Mouse (Mus musculus) v-Abl transformed pro-B cells (cell line): ENCODE results near the gene Vmn2r92.
"Not testable (repeated sequence)": the region's sequence is repeated elsewhere in the genome, so short reads cannot be mapped to it uniquely, and the experiment has no call there.

Experiments
- in situ Hi-C, 2 experiments: fragments of 400-800 bp; cut with MboI; formaldehyde crosslinking; loops; one replicate each; pipeline ENCODE4 v1.15.1; 2025; ENCODE audit not compliant: unreplicated experiment in 2 of 2

Gene Vmn2r92

DNA sequence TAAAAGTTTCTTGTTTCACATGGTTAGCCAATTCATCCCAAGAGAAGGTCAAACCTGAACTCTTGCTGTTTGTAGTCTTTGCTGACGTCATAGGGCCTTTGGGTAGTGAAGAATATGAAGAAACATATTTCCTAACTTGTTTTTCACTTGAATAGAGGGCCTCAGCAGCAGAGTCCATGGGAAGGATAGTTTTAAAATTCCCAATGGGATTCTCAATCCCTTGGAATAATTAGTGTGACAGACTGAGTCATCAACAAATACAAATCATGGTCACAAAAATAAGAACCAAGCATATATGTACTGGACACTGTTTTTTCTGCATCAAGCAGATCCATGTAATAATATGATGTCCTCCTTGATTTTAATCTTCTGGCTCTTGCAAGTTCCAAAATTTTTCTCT lies at the start of gene Vmn2r92:
Vmn2r92 (plus strand) TSS at position 301 of the 400 bp plus-strand sequence.
- in situ Hi-C loops = not testable (repeated sequence)

DNA sequence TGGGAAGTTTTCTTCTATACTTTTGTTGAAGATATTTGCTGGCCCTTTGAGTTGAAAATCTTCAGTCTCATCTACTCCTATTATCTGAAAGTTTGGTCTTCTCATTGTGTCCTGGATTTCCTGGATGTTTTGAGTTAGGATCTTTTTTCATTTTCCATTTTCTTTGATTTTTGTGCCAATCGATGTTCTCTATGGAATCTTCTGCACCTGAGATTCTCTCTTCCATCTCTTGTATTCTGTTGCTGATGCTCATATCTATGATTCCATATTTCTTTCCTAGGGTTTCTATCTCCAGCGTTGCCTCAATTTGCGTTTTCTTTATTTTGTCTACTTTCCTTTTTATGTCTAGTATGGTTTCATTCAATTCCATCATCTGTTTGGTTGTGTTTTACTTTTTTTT lies 49.4 kb upstream of the Vmn2r92 start:
- in situ Hi-C loops = not testable (repeated sequence)

DNA sequence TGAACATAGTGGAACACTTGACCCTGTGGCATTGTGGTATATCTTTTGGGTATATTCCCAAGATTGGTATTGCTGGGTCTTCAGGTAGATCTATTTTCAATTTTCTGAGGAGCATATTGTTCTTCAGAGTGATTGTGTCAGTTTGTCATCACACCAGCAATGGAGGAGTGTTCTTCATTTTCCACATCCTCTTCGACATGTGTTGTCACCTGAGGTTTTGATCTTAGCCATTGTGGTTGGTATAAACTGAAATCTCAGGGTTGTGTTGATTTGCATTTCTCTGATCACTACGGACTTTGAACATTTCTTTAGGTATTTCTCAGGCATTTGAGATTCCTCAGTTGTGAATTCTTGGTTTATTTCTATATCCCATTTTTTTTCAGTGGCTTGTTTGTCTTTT lies 9.5 kb downstream of the Vmn2r92 start:
- in situ Hi-C loops = not testable (repeated sequence)

DNA sequence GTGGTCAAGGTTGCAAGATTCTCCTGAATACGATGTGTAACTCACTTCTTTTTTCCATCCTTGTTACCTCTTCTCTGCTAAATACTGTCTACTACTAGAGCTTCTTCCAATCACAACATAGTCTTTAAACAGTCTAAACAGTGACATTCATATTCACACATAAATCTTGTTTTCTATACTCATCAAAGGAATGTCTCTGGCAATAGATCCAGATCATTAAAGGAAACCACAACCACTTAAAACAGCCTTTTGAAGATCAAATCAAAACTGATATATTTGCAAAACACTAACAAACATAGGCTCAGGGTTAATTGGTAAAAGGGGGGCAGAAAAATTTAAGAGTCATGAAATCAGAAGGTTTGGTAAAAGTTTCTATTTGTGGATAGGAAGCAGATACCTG lies 38.0 kb downstream of the Vmn2r92 start:
- in situ Hi-C loops = no loop called here

DNA sequence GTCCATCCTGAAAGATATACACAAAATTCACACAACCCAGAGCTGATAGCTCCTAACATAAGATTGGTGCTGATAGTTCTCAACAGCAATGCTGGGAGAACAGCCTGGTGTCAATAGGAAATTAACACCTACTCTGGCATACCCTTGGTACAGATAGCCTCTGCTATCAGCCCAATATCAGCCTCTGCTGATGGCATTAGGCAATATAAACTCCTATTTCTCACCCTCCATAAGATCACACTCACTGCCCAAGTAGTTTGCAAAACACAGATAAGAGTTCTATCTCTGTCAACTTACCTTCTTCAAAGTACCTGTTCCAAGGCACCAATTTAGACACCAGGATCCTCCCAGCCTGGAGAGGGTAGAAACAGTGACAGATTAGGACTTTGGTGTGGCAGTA lies 69.6 kb downstream of the Vmn2r92 start:
- in situ Hi-C loops = no loop called here

DNA sequence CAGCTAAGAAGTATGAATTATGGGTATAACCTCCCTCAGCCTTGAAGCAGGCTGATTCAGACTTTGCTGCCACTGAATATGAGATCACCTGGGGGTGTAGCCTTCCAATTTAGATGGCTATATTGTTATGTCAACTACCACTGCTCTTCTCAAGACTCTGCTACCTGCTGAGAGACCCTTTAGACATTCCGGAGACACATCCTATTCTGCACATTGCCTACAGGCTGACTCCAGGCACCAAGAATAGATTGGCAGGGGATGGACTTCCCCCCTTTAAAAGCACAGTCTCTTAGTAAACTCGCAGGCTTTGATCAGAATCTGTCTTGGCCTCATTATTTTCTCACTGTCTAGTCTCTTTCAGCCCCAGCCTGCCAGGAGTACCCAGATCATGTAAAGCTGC lies 80.3 kb downstream of the Vmn2r92 start:
- in situ Hi-C loops = no loop called here

DNA sequence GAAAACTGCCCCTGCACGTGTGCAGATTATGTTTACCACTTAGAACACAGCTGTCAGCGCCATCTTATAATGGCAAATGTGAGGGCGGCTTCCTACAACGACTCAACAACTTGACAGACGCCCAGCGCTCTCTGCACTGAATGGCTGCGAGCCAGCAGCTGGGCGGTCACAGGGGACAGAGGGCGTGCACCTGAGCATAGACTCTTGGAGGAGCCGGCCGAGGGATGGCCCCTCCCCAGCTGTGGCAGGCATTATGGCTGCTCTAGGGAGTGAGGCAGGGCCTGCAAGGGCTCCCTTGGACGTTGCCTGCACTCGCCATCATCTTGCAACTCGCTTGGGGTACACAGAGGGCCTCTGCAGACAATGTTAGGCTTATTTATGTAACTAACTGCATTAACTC lies 85.2 kb downstream of the Vmn2r92 start:
- in situ Hi-C loops = no loop called here
